Mouse (Mus musculus): ENCODE measurements around the gene Ptprn2.

DNA sequence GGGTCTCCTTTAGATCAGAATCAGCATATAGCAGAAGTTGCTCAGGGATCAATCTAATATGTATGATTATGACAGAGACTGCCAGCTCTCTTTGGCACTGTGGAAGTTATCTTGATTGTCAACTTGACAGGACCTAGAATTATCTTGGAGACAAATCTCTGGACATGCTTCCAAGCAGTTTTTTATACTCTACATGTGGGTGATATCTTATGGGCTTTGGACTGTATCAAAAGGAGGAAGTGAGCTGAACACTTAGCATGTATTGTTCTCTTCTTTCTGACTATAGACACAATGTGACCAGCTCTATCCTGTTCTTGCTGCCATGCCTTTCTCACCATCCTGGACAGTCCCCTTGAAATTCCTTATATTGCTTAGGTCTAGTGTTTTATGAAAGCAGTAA lies 11.8 kb upstream of the Ptprn2 start:
- TF ChIP-seq POLR2AphosphoS2 (IDR thresholded peaks at IDR 0.05; ENCODE audit: insufficient read length, low read depth) (no peak), POLR2A (IDR thresholded peaks at IDR 0.05; ENCODE audit: insufficient read length, low read depth) (no peak)
